Mouse (Mus musculus): ENCODE measurements at regions not wholly inside any gene's neighbourhood (a gene's known extent, or its start where the extent isn't known, plus 50 kb on each side); places are given as distances from the start of the nearest gene placed in this dataset.
A peak's percentile ranks its signal among the peaks of the same experiment; 100 is the strongest.

- no peak for DNase-seq (ENCODE audit: inconsistent ontology term)
Measured at GRCm38 (mm10) chr14:92764354-92764753, 1126.1 kb downstream of the Pcdh9 start.

- peak; percentile 61 for DNase-seq (ENCODE audit: inconsistent ontology term)
Measured at GRCm38 (mm10) chr14:92754676-92755075, 1135.8 kb downstream of the Pcdh9 start.

GRCm38 (mm10) chr14:92717666-92718065, 1172.8 kb downstream of the Pcdh9 start:
- DNase-seq (ENCODE audit: inconsistent ontology term), result no peak

GRCm38 (mm10) chr14:92688151-92688550, 1202.3 kb downstream of the Pcdh9 start:
- DNase-seq (ENCODE audit: inconsistent ontology term), result peak; percentile 46

GRCm38 (mm10) chr14:92687106-92687505, 1203.4 kb downstream of the Pcdh9 start:
- DNase-seq (ENCODE audit: inconsistent ontology term), result peak; percentile 44

GRCm38 (mm10) chr14:92678845-92679499, 1211.5 kb downstream of the Pcdh9 start:
- no peak for DNase-seq (ENCODE audit: inconsistent ontology term)

- no peak for DNase-seq (ENCODE audit: inconsistent ontology term)
Measured at GRCm38 (mm10) chr14:92674146-92674545, 1216.3 kb downstream of the Pcdh9 start.
